In genomic region chr2:178673621-178674020, GRCm38 (mm10) we compare ENCODE assay signal across 15 mouse cellular contexts.
"Had no signal": no experiment of that assay in that cellular context is flagged by ENCODE, and none has a peak within 500 bp of the region (broad histone marks: within the 10 kb centered on the region; RNA-seq: fewer than 3 reads in every experiment).

No protein-coding gene starts in this region.

- H3K27ac ChIP-seq: kidney, embryonic 15.5 days; limb, embryonic 15.5 days; liver, embryonic 12.5 days; midbrain, embryonic 10.5 days; neural tube, embryonic 15.5 days had no signal

- H3K4me3 ChIP-seq: kidney, embryonic 15.5 days; limb, embryonic 15.5 days; liver, embryonic 12.5 days; midbrain, embryonic 10.5 days; myocyte; neural tube, embryonic 15.5 days had no signal

- DNase-seq: kidney, adult 2 months; kidney, postnatal 14 days; lung, embryonic 14.5 days; lung, postnatal 10 days; lung, postnatal 4 days; midbrain, embryonic 14.5 days; right cerebral cortex, adult 18-20 months; right cerebral cortex, postnatal 25 days; thymus, postnatal 36 days had no signal
